Mouse (Mus musculus) ES-Bruce4 (cell line): ENCODE data around the gene Serpinb9.

ENCODE experiments used
- CTCF ChIP-seq: IDR thresholded peaks from one replicate; pipeline ENCODE4 v1.8.1; 2011; ENCODE audit warnings: low read depth, low read length
- EP300 ChIP-seq: IDR thresholded peaks from 2 replicates; pipeline ENCODE4 v1.6.1; 2011; ENCODE audit warnings: low read depth, low read length; ENCODE audit not compliant: insufficient read depth
- POLR2A ChIP-seq: IDR thresholded peaks from one replicate; pipeline ENCODE4 v1.8.1; 2011; ENCODE audit warnings: low read length; ENCODE audit not compliant: insufficient read depth

DNA sequence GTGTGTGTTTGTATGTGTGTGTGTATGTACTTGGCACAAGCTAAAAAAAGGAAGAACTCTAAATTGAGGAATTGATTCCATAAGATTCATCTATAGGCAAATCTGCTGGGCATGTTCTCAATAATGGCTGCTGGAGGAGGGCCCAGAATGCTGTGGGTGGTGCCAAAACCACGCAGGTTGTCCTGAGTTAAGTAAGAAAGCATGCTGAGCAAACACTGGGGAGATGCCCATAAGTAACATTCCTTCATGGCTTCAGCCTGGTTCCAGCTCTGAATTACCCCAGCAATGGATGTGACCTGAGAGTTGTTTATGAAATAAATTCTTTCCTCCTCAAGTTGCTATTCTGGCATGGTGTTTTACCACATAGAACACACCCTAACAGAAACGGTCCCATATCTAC lies 10.2 kb downstream of the Serpinb9 start:
- TF ChIP-seq POLR2A (no peak), CTCF (no peak), EP300 (no peak)
